ENCODE assay signal across 8 mouse cellular contexts in the genomic region with DNA sequence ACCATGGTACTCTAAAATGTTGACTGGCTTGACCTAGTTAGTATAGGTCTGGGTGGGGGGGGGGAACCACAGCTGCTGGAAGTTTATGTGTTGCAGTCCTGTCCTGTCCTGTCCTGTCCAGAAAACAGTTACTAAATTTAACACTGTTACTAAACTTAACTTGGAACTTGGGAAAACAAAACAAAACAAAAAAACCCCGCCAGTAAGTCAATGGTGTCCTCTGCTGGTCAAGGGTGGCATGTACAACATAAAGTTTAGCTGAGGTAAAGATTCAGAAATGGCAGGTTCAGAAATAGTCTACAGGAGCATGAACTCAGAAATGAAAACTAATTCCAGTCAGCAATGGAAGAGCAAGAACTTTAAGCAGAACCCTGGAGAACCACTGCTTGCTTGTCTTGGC. TPM values are rescaled to one million over a fixed set of nuclear protein-coding genes. Genes with fewer than 3 reads are reported as not detected.
DNase-seq lines count a peak whose midpoint lies in the region; ATAC-seq lines count a peak whose summit lies in the region.

No protein-coding gene starts in this region.

- H3K9me3 ChIP-seq in megakaryocyte, embryonic 14.5 days, result no peaks in the 10 kb centered on the region

- H3K27me3 ChIP-seq in megakaryocyte, embryonic 14.5 days (replicated peaks), result no peaks in the 10 kb centered on the region

- peak; percentile 61 for DNase-seq in adrenal gland, postnatal 14 days
- no peak for DNase-seq in adrenal gland, postnatal 4 days (ENCODE audit: low spot score in 2 of 2)
- peak; percentile 32 for DNase-seq in c-Kit-positive CD71-positive TER-119-positive erythroid progenitor cells, embryonic 14.5 days (ENCODE audit: low spot score)
- peak; percentile 54 to 62 for DNase-seq in heart, postnatal 36 days
- peak; percentile 53 for DNase-seq in lung, postnatal 36 days
- DNase-seq in layer of hippocampus, adult 8-10 months (ENCODE audit: low spot score in 2 of 2), result no peak

- ATAC-seq in megakaryocyte, adult 5-6 weeks (ENCODE audit: poor library complexity, severe bottlenecking), result no peak

- intact Hi-C loops in heart, postnatal 36 days (cut with DNase I), result loop anchor here (1.0 to 5.0 kb wide), 3 partner anchors 196 to 686 kb away; a partner anchor contains a TSS

- H3K36me3 ChIP-seq in megakaryocyte, embryonic 14.5 days (replicated peaks; ENCODE audit: low read length), result peaks cover 8% of the 10 kb centered on the region

- H3K4me1 ChIP-seq in megakaryocyte, embryonic 14.5 days, result peaks cover 71% of the 10 kb centered on the region

- H3K4me3 ChIP-seq in megakaryocyte, embryonic 14.5 days (replicated peaks), result peak overlapping the region; percentile 70

RNA-seq across cellular contexts. Expression of a gene that starts 2.4 kb away (rescaled TPM):
- 0.56 and 2.1 TPM in 2 replicates for total RNA-seq in adrenal gland, postnatal 14 days (2021)
- 1 to 10 TPM; 3.4 to 4.4 TPM for total RNA-seq in adrenal gland, postnatal 4 days (2021)
- polyA plus RNA-seq in megakaryocyte, embryonic 14.5 days (2012; ENCODE audit: insufficient read depth, low replicate concordance), result not detected in 2 replicates
- 10.6 and 11.4 TPM in 2 replicates for total RNA-seq in megakaryocyte, adult 5-6 weeks (2015)
- 11.3 and 12.2 TPM in 2 replicates for total RNA-seq in megakaryocyte, adult 5-6 weeks (2017)
- total RNA-seq in heart, postnatal 36 days (2021), result under 1 TPM; 0.16 to 0.28 TPM
- 1 to 10 TPM; 1.3 to 1.7 (median 1.3) TPM for total RNA-seq in layer of hippocampus, adult 8-10 months (2022)

Comparison
In these comparisons a context has a peak if more than half of its experiments do, and no peak if none do; other contexts are left out.
1. DNase-seq: peak in adrenal gland, postnatal 14 days (single experiment), c-Kit-positive CD71-positive TER-119-positive erythroid progenitor cells, embryonic 14.5 days (single experiment), heart, postnatal 36 days (2 of 2) and lung, postnatal 36 days (single experiment); none in adrenal gland, postnatal 4 days (0 of 2) and layer of hippocampus, adult 8-10 months (0 of 2).